Mouse (Mus musculus): ENCODE measurements around the gene Il15ra. TPM values are rescaled to one million over a fixed set of nuclear protein-coding genes. Genes with fewer than 3 reads are reported as not detected.

The Il15ra gene
- total RNA-seq, 2 experiments from 2014 or later = 27.3 to 27.9 TPM

- intact Hi-C loops (cut with DNase I) = loop anchor here (5.0 kb wide), 3 partner anchors 68 to 642 kb away; partner anchors contain the start of genes Il15ra, Mindy3 and Rbm17
- DNase-seq = no peak
These were observed 70.0 kb downstream of the Il15ra start for GRCm38 (mm10) chr2:11775121-11775520.

DNA sequence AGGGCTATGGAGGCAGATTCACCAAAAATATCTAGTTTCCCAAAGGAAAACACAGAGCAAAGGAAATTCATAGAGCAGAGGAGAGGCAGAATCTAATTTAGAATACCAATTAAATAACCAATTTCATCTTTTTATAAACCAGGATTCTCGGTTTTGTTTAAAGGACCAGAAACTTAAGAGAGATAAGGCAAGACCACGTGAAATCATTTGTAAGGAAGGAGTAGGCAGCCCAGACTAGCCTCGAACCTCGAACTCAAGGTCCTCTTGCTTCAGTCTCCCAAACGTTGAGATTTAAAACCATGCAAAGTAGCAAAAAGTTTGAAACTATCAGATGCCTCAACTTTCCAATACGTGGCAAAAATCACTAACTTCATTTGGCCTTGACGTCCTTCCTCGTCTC, 71.3 kb downstream of the Il15ra start:
- no peak for DNase-seq
- intact Hi-C loops (cut with DNase I) = loop anchor here (5.0 kb wide), 3 partner anchors 69 to 641 kb away; partner anchors contain the start of genes Il15ra, Mindy3 and Rbm17

DNA sequence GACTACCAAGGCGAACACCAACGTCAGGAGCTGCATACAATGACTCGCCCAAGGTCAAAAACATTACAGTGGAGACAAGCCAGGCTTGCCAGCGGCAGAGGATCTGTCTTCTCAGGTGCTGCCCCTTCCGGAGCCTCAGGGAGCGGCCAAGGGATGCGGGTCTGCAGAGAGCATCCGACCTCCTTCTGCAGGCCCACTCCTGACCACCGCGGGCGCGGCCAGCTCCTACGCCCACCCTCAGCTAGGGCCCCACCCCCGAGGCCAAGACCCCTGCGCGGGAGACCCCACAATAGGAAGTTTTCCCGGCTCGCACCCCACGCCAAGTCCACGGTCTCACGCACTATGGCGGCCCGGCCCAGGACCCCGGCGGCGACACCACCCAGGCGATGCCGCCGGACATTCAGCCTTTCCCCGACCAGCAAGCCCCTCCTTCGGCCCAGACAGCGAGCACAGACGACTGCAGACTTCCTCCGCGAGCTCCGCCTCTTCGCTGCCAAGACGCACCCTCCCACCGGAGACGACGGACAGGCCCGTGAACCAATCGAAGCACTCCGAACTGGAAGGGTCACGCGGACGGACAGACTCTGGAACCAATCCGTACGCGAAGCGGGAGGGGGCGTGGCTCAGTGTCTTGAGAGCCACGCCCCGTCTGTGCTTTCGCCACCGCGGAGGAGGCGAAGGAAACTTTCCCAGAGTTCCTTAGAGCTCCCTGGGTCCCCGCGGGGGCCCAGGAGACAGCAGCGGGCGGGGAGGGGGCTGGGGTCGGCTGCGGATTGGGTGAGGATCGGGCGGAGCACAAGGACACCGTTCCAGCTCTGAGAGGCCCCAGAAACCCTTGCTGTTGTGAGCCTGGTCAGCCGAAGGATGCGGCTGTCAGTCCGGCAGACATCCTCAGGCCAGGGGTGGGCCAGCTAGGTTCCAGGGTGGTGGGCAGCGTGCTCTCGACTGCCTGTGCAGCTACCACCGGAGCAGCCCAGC, 72.3 kb downstream of the Il15ra start, which contains the start of the genes Fbh1 and Ankrd16:
Gene Fbh1 (minus strand): TSS at position 492 of the 978 bp plus-strand sequence.
Gene Ankrd16 (plus strand): TSS at position 786 of the 978 bp plus-strand sequence.
- DNase-seq = peak; percentile 100
- intact Hi-C loops (cut with DNase I) = loop anchor here (5.0 kb wide), 3 partner anchors 70 to 640 kb away; partner anchors contain the start of genes Il15ra, Mindy3 and Rbm17

DNA sequence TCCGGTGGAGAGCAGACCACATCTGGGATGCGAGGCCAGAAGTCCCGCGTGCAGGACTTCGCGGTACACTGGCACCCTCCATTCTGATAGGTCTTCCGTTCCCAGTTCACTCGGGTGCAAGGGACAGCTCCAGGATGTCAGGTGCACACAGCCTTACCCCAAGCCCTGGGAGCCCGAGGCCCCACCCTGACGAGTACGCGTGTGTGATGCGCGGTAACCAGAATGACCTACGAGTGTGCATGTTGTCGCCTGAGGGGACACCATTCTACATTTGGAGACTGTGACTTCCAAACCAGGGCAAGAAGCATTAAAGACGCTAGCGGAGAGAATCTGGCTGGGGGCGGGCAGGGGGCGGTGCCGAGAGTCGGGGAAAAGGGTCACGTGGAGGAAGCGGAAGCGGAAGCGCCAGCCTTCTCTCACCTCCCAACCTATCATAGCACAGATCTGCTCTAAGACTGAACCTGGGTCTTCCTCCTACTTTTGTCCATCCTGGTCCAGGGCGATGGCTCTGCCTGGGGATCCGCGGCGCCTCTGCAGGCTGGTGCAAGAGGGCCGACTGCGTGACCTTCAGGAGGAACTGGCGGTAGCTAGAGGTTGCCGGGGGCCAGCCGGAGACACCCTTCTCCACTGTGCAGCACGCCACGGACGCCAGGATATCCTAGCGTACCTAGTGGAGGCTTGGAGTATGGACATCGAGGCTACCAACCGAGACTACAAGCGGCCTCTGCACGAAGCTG, 73.2 kb downstream of the Il15ra start:
- peak; percentile 81 to 86 for DNase-seq
- intact Hi-C loops (cut with DNase I) = loop anchor here (5.0 kb wide), 3 partner anchors 71 to 639 kb away; partner anchors contain the start of genes Il15ra, Mindy3 and Rbm17

Other genes with a start within 250 kb of the Il15ra start
- 10 to 100 TPM in 1 of 2 experiments, 1 to 10 TPM in 1; 8.1 to 10.9 TPM for gene Pfkfb3, start 151.2 kb upstream of the Il15ra start, total RNA-seq (2021)
- 10 to 100 TPM; 53.0 to 60.7 TPM for gene Rbm17, start 101.1 kb upstream of the Il15ra start, total RNA-seq (2021)
- not detected for gene Gm17490, start 79.0 kb upstream of the Il15ra start, total RNA-seq (2021)
- gene Il2ra, start 62.5 kb upstream of the Il15ra start, total RNA-seq (2021) = 1 to 10 TPM; 1.4 to 1.6 TPM
- 10 to 100 TPM; 72.7 to 76.0 TPM for gene Fbh1, start 72.3 kb downstream of the Il15ra start, total RNA-seq (2021)
- 10 to 100 TPM; 19.5 to 19.7 TPM for gene Ankrd16, start 72.6 kb downstream of the Il15ra start, total RNA-seq (2021)